Mouse (Mus musculus) forebrain, embryonic 16.5 days (tissue): ENCODE results near the gene Fat3. TPM values are rescaled to one million over a fixed set of nuclear protein-coding genes. Genes with fewer than 3 reads are reported as not detected.
A peak's percentile ranks its signal among the peaks of the same experiment; 100 is the strongest.

Experiments
- ATAC-seq: fragments of 200-750 bp; cut with Nextera tagmentation; 2 replicates; pipeline ENCODE4 v1.8.0; 2017; ENCODE audit warnings: mild to moderate bottlenecking, moderate library complexity
- H3K27ac ChIP-seq: fragments of 300-500 bp; sonication (generic); 2 replicates; pipeline ENCODE4 v1.5.1; 2014; ENCODE audit warnings: low read length, control low read depth
- H3K27me3 ChIP-seq: fragments of 300-500 bp; sonication (generic); replicated peaks from 2 replicates; pipeline ENCODE4 v1.6.1; 2014; ENCODE audit warnings: low read length; ENCODE audit not compliant: control insufficient read depth, insufficient read depth
- H3K36me3 ChIP-seq: fragments of 300-500 bp; sonication (generic); 2 replicates; pipeline ENCODE4 v1.6.1; 2014; ENCODE audit not compliant: control insufficient read depth, insufficient read depth
- H3K4me1 ChIP-seq: fragments of 300-500 bp; sonication (generic); replicated peaks from 2 replicates; pipeline ENCODE4 v1.6.1; 2014; ENCODE audit warnings: low read length; ENCODE audit not compliant: control insufficient read depth, insufficient read depth
- H3K4me2 ChIP-seq: fragments of 300-500 bp; sonication (generic); 2 replicates; pipeline ENCODE4 v1.6.1; 2014; ENCODE audit warnings: mild to moderate bottlenecking, low read length, control low read depth
- H3K4me3 ChIP-seq: fragments of 300-500 bp; sonication (generic); replicated peaks from 2 replicates; pipeline ENCODE4 v1.5.1; 2014; ENCODE audit warnings: mild to moderate bottlenecking, low read length, control low read depth
- H3K9ac ChIP-seq: fragments of 300-500 bp; sonication (generic); replicated peaks from 2 replicates; pipeline ENCODE4 v1.6.1; 2014; ENCODE audit warnings: low read depth, low read length, control low read depth
- H3K9me3 ChIP-seq: fragments of 300-500 bp; sonication (generic); 2 replicates; pipeline ENCODE4 v1.6.1; 2016; ENCODE audit warnings: low read length; ENCODE audit not compliant: control insufficient read depth
- whole genome bisulfite sequencing: fragments of 180-500 bp; shearing (Covaris S2); extraction: QIAGEN DNeasy Blood & Tissue Kit; methylation state at CpG from one replicate; pipeline ENCODE4 v1.1.7; 2014; 5-methylcytosine and 5-hydroxymethylcytosine counted together
- polyA plus RNA-seq: library from polyadenylated mRNA; unstranded; fragments of >200 nt; fragmentation: Nextera tagmentation; extraction: Ambion mirVana; gene quantifications from 2 replicates; pipeline ENCODE4 v1.2.1, GENCODE M21; 2015

The Fat3 gene
- polyA plus RNA-seq, 1 experiment from 2014 or later: 12.8 TPM

GRCm38 (mm10) chr9:16283033-16283432, 218.1 kb downstream of the Fat3 start:
- Histone ChIP-seq H3K9me3 (no peaks in the 10 kb centered on the region), H3K4me3 (no peak overlapping the region), H3K36me3 (no peaks in the 10 kb centered on the region), H3K27ac (no peak overlapping the region), H3K4me2 (no peak overlapping the region), H3K9ac (no peak overlapping the region), H3K4me1 (no peaks in the 10 kb centered on the region), H3K27me3 (no peaks in the 10 kb centered on the region)
- no peak for ATAC-seq
- WGBS: 83% methylated on average over 1 of the region's 1 CpGs

GRCm38 (mm10) chr9:16282291-16282804, 218.7 kb downstream of the Fat3 start:
- Histone ChIP-seq H3K4me3 (no peak overlapping the region), H3K36me3 (no peaks in the 10 kb centered on the region), H3K4me1 (no peaks in the 10 kb centered on the region), H3K9ac (no peak overlapping the region), H3K4me2 (no peak overlapping the region), H3K27ac (no peak overlapping the region), H3K9me3 (no peaks in the 10 kb centered on the region), H3K27me3 (no peaks in the 10 kb centered on the region)
- no peak for ATAC-seq

- H3K4me2 ChIP-seq: no peak overlapping the region
- WGBS: 61% methylated on average over 2 of the region's 2 CpGs
- H3K9me3 ChIP-seq: no peaks in the 10 kb centered on the region
- no peak overlapping the region for H3K4me3 ChIP-seq
- no peak overlapping the region for H3K27ac ChIP-seq
- no peaks in the 10 kb centered on the region for H3K4me1 ChIP-seq
- ATAC-seq: no peak
- no peaks in the 10 kb centered on the region for H3K36me3 ChIP-seq
- H3K9ac ChIP-seq: no peak overlapping the region
- no peaks in the 10 kb centered on the region for H3K27me3 ChIP-seq
These were observed 225.5 kb downstream of the Fat3 start for GRCm38 (mm10) chr9:16275589-16275988.

- Histone ChIP-seq H3K4me1 (no peaks in the 10 kb centered on the region), H3K9me3 (no peaks in the 10 kb centered on the region), H3K4me2 (no peak overlapping the region), H3K9ac (no peak overlapping the region), H3K36me3 (no peaks in the 10 kb centered on the region), H3K27me3 (no peaks in the 10 kb centered on the region), H3K27ac (no peak overlapping the region), H3K4me3 (no peak overlapping the region)
- ATAC-seq: 0 out of 2 replicates have a peak, but pooled peaks have one; percentile 28
- WGBS: 73% methylated on average over 4 of the region's 4 CpGs
These were observed 227.0 kb downstream of the Fat3 start for GRCm38 (mm10) chr9:16274130-16274529.

GRCm38 (mm10) chr9:16272810-16273209, 228.3 kb downstream of the Fat3 start:
- 67% methylated on average over 1 of the region's 1 CpGs for WGBS
- Histone ChIP-seq H3K36me3 (no peaks in the 10 kb centered on the region), H3K4me1 (no peaks in the 10 kb centered on the region), H3K9me3 (no peaks in the 10 kb centered on the region), H3K27me3 (no peaks in the 10 kb centered on the region), H3K27ac (no peak overlapping the region), H3K9ac (no peak overlapping the region), H3K4me2 (no peak overlapping the region), H3K4me3 (no peak overlapping the region)
- no peak for ATAC-seq

GRCm38 (mm10) chr9:16270768-16271114, 230.3 kb downstream of the Fat3 start:
- Histone ChIP-seq H3K4me3 (no peak overlapping the region), H3K27ac (no peak overlapping the region), H3K9me3 (no peaks in the 10 kb centered on the region)

GRCm38 (mm10) chr9:16270056-16270767, 230.9 kb downstream of the Fat3 start:
- no peaks in the 10 kb centered on the region for H3K27me3 ChIP-seq
- H3K9me3 ChIP-seq: no peaks in the 10 kb centered on the region
- H3K36me3 ChIP-seq: no peaks in the 10 kb centered on the region
- no peaks in the 10 kb centered on the region for H3K4me1 ChIP-seq
- H3K9ac ChIP-seq: no peak overlapping the region
- no peak for ATAC-seq
- 84% methylated on average over 4 of the region's 4 CpGs for WGBS
- H3K27ac ChIP-seq: no peak overlapping the region
- H3K4me2 ChIP-seq: no peak overlapping the region
- H3K4me3 ChIP-seq: no peak overlapping the region

More at GRCm38 (mm10) chr9:16270768-16271114, 230.3 kb downstream of the Fat3 start:
- Histone ChIP-seq H3K36me3 (no peaks in the 10 kb centered on the region), H3K9ac (no peak overlapping the region), H3K4me1 (no peaks in the 10 kb centered on the region), H3K27me3 (no peaks in the 10 kb centered on the region), H3K4me2 (no peak overlapping the region)
- ATAC-seq: no peak

- no peaks in the 10 kb centered on the region for H3K9me3 ChIP-seq
- WGBS: 54% methylated on average over 4 of the region's 4 CpGs
- no peak overlapping the region for H3K9ac ChIP-seq
- no peaks in the 10 kb centered on the region for H3K36me3 ChIP-seq
- no peak overlapping the region for H3K4me2 ChIP-seq
- no peak for ATAC-seq
- no peak overlapping the region for H3K4me3 ChIP-seq
- no peak overlapping the region for H3K27ac ChIP-seq
- H3K27me3 ChIP-seq: no peaks in the 10 kb centered on the region
- H3K4me1 ChIP-seq: no peaks in the 10 kb centered on the region
These were observed 235.6 kb downstream of the Fat3 start for GRCm38 (mm10) chr9:16265519-16265918.

- WGBS: 3% methylated on average over 3 of the region's 3 CpGs
- H3K27ac ChIP-seq: no peak overlapping the region
- ATAC-seq: peak; percentile 70
- H3K27me3 ChIP-seq: no peaks in the 10 kb centered on the region
- H3K4me1 ChIP-seq: peaks cover 19% of the 10 kb centered on the region
- H3K9ac ChIP-seq: no peak overlapping the region
- no peaks in the 10 kb centered on the region for H3K9me3 ChIP-seq
- no peak overlapping the region for H3K4me3 ChIP-seq
- H3K36me3 ChIP-seq: no peaks in the 10 kb centered on the region
- no peak overlapping the region for H3K4me2 ChIP-seq
These were observed 243.7 kb downstream of the Fat3 start for GRCm38 (mm10) chr9:16257241-16257840.
